Mouse (Mus musculus): ENCODE results near the gene Nemf. TPM values are rescaled to one million over a fixed set of nuclear protein-coding genes. Genes with fewer than 3 reads are reported as not detected.
A peak's percentile ranks its signal among the peaks of the same experiment; 100 is the strongest.

The Nemf gene
- total and polyA plus RNA-seq, 3 experiments, result 34.3 to 56.6 (median 44.9) TPM

GRCm38 (mm10) chr12:69297411-69298150, 59.4 kb downstream of the Nemf start:
- peaks cover 23% of the 10 kb centered on the region for H3K79me2 ChIP-seq (replicated peaks; ENCODE audit: control insufficient read depth, extremely low read depth, insufficient read depth, poor library complexity, severe bottlenecking)
- DNase-seq (ENCODE audit: extremely low read depth), result no peak
- H3K9ac ChIP-seq (ENCODE audit: insufficient read depth, low read depth), result peak overlapping the region; percentile 54
- H3K27me3 ChIP-seq (replicated peaks), result no peaks in the 10 kb centered on the region
- peak overlapping the region; percentile 79 for H3K4me2 ChIP-seq (ENCODE audit: insufficient read depth, low read depth, poor library complexity, severe bottlenecking)
- H3K4me1 ChIP-seq (ENCODE audit: control insufficient read depth in 1 of 2, insufficient read depth in 2 of 2), result peaks cover 10 to 38% of the 10 kb centered on the region in 2 experiments
- H3K4me3 ChIP-seq (replicated peaks in 1 of 3; ENCODE audit: low read depth in 2 of 3, low read length in 2 of 3, poor library complexity in 1 of 3), result peak overlapping the region; percentile 76 to 89 (median 88)
- TF ChIP-seq MAFK (IDR thresholded peaks at IDR 0.05; ENCODE audit: insufficient replicate concordance, low read length) (0 out of 2 replicates have a peak, but pooled peaks have one; percentile 10), TBP (conservative IDR thresholded peaks at IDR 0.05; ENCODE audit: low read depth, low read length) (0 out of 2 replicates have a peak, but pooled peaks have one; percentile 15), MXI1 (IDR thresholded peaks at IDR 0.05; ENCODE audit: low read depth, low read length) (no peak)
- peaks cover 14 to 37% of the 10 kb centered on the region in 2 experiments for H3K36me3 ChIP-seq (replicated peaks in 1 of 2; ENCODE audit: control insufficient read depth in 1 of 2, insufficient read depth in 1 of 2, low read length in 1 of 2)
- H3K27ac ChIP-seq (ENCODE audit: insufficient read depth, low read depth), result peak overlapping the region; percentile 50
- H3K9me3 ChIP-seq (replicated peaks; ENCODE audit: low read length), result no peaks in the 10 kb centered on the region
- dilution Hi-C loops (cut with MboI; ENCODE audit: extremely low pct_ligation_motif_present, extremely low pct_unique_long_range_greater_than_20kb, low sequenced_read_pairs), result no loop called here
- in situ Hi-C loops (cut with MboI; ENCODE audit: low pct_ligation_motif_present, low pct_unique_long_range_greater_than_20kb, low sequenced_read_pairs), result loop anchor here (5.0 kb wide), 1 partner anchor 75 kb away; no protein-coding TSS in a partner anchor

- Histone ChIP-seq H3K27me3 (replicated peaks) (no peaks in the 10 kb centered on the region), H3K27ac (ENCODE audit: insufficient read depth, low read depth) (peak within 1 kb of the TSS; percentile 50), H3K36me3 (replicated peaks in 1 of 2; ENCODE audit: control insufficient read depth in 1 of 2, insufficient read depth in 1 of 2, low read length in 1 of 2) (peaks cover 6 to 28% of the 10 kb centered on the region in 2 experiments), H3K4me3 (replicated peaks in 1 of 3; ENCODE audit: low read depth in 2 of 3, low read length in 2 of 3, poor library complexity in 1 of 3) (peak within 1 kb of the TSS; percentile 76 to 89 (median 88)), H3K4me2 (ENCODE audit: insufficient read depth, low read depth, poor library complexity, severe bottlenecking) (peak within 1 kb of the TSS; percentile 79), H3K79me2 (replicated peaks; ENCODE audit: control insufficient read depth, extremely low read depth, insufficient read depth, poor library complexity, severe bottlenecking) (peaks cover 23% of the 10 kb centered on the region), H3K9ac (ENCODE audit: insufficient read depth, low read depth) (peak within 1 kb of the TSS; percentile 65), H3K4me1 (ENCODE audit: control insufficient read depth in 1 of 2, insufficient read depth in 2 of 2) (peaks cover 14 to 47% of the 10 kb centered on the region in 2 experiments), H3K9me3 (replicated peaks; ENCODE audit: low read length) (no peaks in the 10 kb centered on the region)
- dilution Hi-C loops (cut with MboI; ENCODE audit: extremely low pct_ligation_motif_present, extremely low pct_unique_long_range_greater_than_20kb, low sequenced_read_pairs) (no loop called here), in situ Hi-C loops (cut with MboI; ENCODE audit: low pct_ligation_motif_present, low pct_unique_long_range_greater_than_20kb, low sequenced_read_pairs) (loop anchor here (5.0 kb wide), 1 partner anchor 74 kb away; no protein-coding TSS in a partner anchor)
- peak; percentile 86 for DNase-seq (ENCODE audit: extremely low read depth)
- TF ChIP-seq SMC3 (IDR thresholded peaks at IDR 0.05; ENCODE audit: low read depth, low read length) (no peak), TBP (conservative IDR thresholded peaks at IDR 0.05; ENCODE audit: low read depth, low read length) (peak; percentile 75), NELFE (IDR thresholded peaks at IDR 0.05; ENCODE audit: low read depth, low read length) (peak; percentile 68; the same call in 1 of the 2 replicates), MAX (IDR thresholded peaks at IDR 0.05; ENCODE audit: low read length) (0 out of 2 replicates have a peak, but pooled peaks have one; percentile 7), ETS1 (conservative IDR thresholded peaks at IDR 0.05; ENCODE audit: low read depth, low read length) (no peak), KAT2A (IDR thresholded peaks at IDR 0.05; ENCODE audit: insufficient replicate concordance, low read length) (peak; percentile 83; the same call in 1 of the 2 replicates), USF2 (conservative IDR thresholded peaks at IDR 0.05; ENCODE audit: low read depth, low read length) (no peak), CHD2 (IDR thresholded peaks at IDR 0.05; ENCODE audit: low read length) (peak; percentile 5; the same call in 1 of the 2 replicates), ELF1 (IDR thresholded peaks at IDR 0.05; ENCODE audit: low read depth, low read length) (peak; percentile 83), ZMIZ1 (IDR thresholded peaks at IDR 0.05; ENCODE audit: low read depth, low read length) (peak; percentile 42; the same call in 1 of the 2 replicates), JUN (IDR thresholded peaks at IDR 0.05; ENCODE audit: insufficient read depth, low read depth, low read length) (no peak), SIN3A (IDR thresholded peaks at IDR 0.05; ENCODE audit: low read length) (peak; percentile 90), HCFC1 (IDR thresholded peaks at IDR 0.05; ENCODE audit: low read depth, low read length) (peak; percentile 91), POLR2AphosphoS2 (IDR thresholded peaks at IDR 0.05; ENCODE audit: low read depth, low read length) (no peak), MXI1 (IDR thresholded peaks at IDR 0.05; ENCODE audit: low read depth, low read length) (peak; percentile 40; the same call in 1 of the 2 replicates), NRF1 (IDR thresholded peaks at IDR 0.05; ENCODE audit: low read depth, low read length) (peak; percentile 48), POLR2A (IDR thresholded peaks at IDR 0.05; ENCODE audit: low read depth, low read length) (peak; percentile 72), CTCF (conservative IDR thresholded peaks at IDR 0.05 in 1 of 2, IDR thresholded peaks at IDR 0.05 in 1 of 2; ENCODE audit: low read depth in 2 of 2, low read length in 2 of 2) (no peak), USF1 (IDR thresholded peaks at IDR 0.05; ENCODE audit: low read depth, low read length) (no peak), UBTF (IDR thresholded peaks at IDR 0.05; ENCODE audit: low read depth, low read length) (peak; percentile 80), CHD1 (IDR thresholded peaks at IDR 0.05; ENCODE audit: low read depth, low read length) (no peak), RCOR1 (conservative IDR thresholded peaks at IDR 0.05; ENCODE audit: low read depth, low read length) (0 out of 2 replicates have a peak, but pooled peaks have one; percentile 16), E2F4 (IDR thresholded peaks at IDR 0.05; ENCODE audit: insufficient replicate concordance, low read depth, low read length) (no peak), TCF12 (IDR thresholded peaks at IDR 0.05; ENCODE audit: low read depth, low read length) (peak; percentile 85), MEF2A (IDR thresholded peaks at IDR 0.05; ENCODE audit: borderline replicate concordance, low read depth, low read length) (peak; percentile 81; the same call in 1 of the 2 replicates), IRF4 (IDR thresholded peaks at IDR 0.05; ENCODE audit: low read depth, low read length) (peak; percentile 78)
These were observed 60.2 kb downstream of the Nemf start, which contains the start of gene Klhdc2 for GRCm38 (mm10) chr12:69296511-69297410. Klhdc2 (plus strand) TSS chr12:69296681.

Data from CH12.LX (cell line).